Mouse (Mus musculus) myocyte (in vitro differentiated cells): Measurements from ENCODE around the gene Pde1c.

Source experiments
- E2F4 ChIP-seq: IDR thresholded peaks from one replicate; pipeline ENCODE4 v1.6.1; 2011; ENCODE audit warnings: mild to moderate bottlenecking, control low read depth, moderate library complexity; ENCODE audit not compliant: insufficient read depth
- MAX ChIP-seq: IDR thresholded peaks from one replicate; pipeline ENCODE4 v1.6.1; 2011; ENCODE audit warnings: low read depth, mild to moderate bottlenecking, control low read depth
- MYOD1 ChIP-seq, 3 experiments: IDR thresholded peaks; one replicate each; pipeline ENCODE4 v1.6.1; 2011; ENCODE audit warnings: control low read depth in 2 of 3, low read depth in 2 of 3, mild to moderate bottlenecking in 2 of 3, moderate library complexity in 1 of 3; ENCODE audit not compliant: insufficient read length in 2 of 3, control insufficient read depth in 1 of 3
- MYOG ChIP-seq, 3 experiments: IDR thresholded peaks; one replicate each; pipeline ENCODE4 v1.6.1; 2011; ENCODE audit warnings: control low read depth in 2 of 3, low read depth in 2 of 3, mild to moderate bottlenecking in 2 of 3; ENCODE audit not compliant: insufficient read length in 2 of 3, control insufficient read depth in 1 of 3, insufficient read depth in 1 of 3
- POLR2A ChIP-seq: IDR thresholded peaks from one replicate; pipeline ENCODE4 v1.6.1; 2011; ENCODE audit warnings: low read depth, mild to moderate bottlenecking, control low read depth, moderate library complexity; ENCODE audit not compliant: insufficient read length
- POLR2AphosphoS2 ChIP-seq: IDR thresholded peaks from one replicate; pipeline ENCODE4 v1.6.1; 2011; ENCODE audit warnings: low read depth, control low read depth; ENCODE audit not compliant: insufficient read length
- SRF ChIP-seq: IDR thresholded peaks from one replicate; pipeline ENCODE4 v1.6.1; 2011; ENCODE audit warnings: low read depth; ENCODE audit not compliant: control insufficient read depth, insufficient read length
- TCF12 ChIP-seq: IDR thresholded peaks from one replicate; pipeline ENCODE4 v1.6.1; 2011; ENCODE audit warnings: mild to moderate bottlenecking, control low read depth; ENCODE audit not compliant: poor library complexity, insufficient read depth, severe bottlenecking
- TCF3 ChIP-seq: IDR thresholded peaks from one replicate; pipeline ENCODE4 v1.6.1; 2011; ENCODE audit warnings: low read depth, control low read depth; ENCODE audit not compliant: insufficient read length

DNA sequence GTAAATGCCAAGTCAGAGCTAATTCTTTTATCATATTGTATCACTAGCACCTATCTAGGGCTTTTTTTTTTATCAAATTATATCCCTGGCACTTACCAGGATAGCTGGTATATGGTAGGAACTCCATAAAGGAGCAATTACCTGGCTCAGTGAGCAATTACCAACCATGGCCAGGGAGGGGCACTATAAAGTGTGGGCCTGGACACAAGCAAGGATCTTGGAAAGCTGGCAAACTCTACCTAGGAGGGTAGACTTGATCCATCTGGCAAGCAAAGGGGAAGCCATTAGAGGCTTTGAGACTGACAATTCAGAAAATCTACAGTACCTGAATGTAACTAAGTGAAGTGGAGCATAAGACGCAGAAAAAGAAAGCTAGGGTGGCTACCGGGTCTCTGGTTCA, 10.2 kb downstream of the Pde1c start:
- no peak for TF ChIP-seq POLR2A
- no peak for TF ChIP-seq SRF
- TF ChIP-seq MAX, result no peak
- TF ChIP-seq POLR2AphosphoS2, result no peak
- TF ChIP-seq MYOD1 (IDR thresholded peaks at IDR 0.05; ENCODE audit: control insufficient read depth in 1 of 3, insufficient read length in 2 of 3, low read depth in 2 of 3), result no peak
- no peak for TF ChIP-seq E2F4
- no peak for TF ChIP-seq TCF12
- TF ChIP-seq MYOG (IDR thresholded peaks at IDR 0.05; ENCODE audit: control insufficient read depth in 1 of 3, insufficient read depth in 1 of 3, insufficient read length in 2 of 3, low read depth in 2 of 3), result no peak
- no peak for TF ChIP-seq TCF3
